Mouse (Mus musculus) limb, embryonic 14.5 days (tissue): ENCODE measurements at regions not wholly inside any gene's neighbourhood (a gene's known extent, or its start where the extent isn't known, plus 50 kb on each side); places are given as distances from the start of the nearest gene placed in this dataset.
"Not testable (repeated sequence)": the region's sequence is repeated elsewhere in the genome, so short reads cannot be mapped to it uniquely, and the experiment has no call there.

ENCODE experiments used
- ATAC-seq: fragments of 200-750 bp; cut with Nextera tagmentation; 2 replicates; pipeline ENCODE4 v1.8.0; 2017; ENCODE audit warnings: low read depth, moderate number of reproducible peaks, moderate TSS enrichment; ENCODE audit not compliant: low FRiP score
- DNase-seq: peaks from one replicate; pipeline ENCODE4 v3.0.0-alpha.2; 2015; ENCODE audit warnings: low spot score
- H3K27ac ChIP-seq: fragments of 300-500 bp; sonication (generic); replicated peaks from 2 replicates; pipeline ENCODE4 v1.5.1; 2014; ENCODE audit warnings: low read depth, mild to moderate bottlenecking, low read length, moderate library complexity, mixed read lengths
- H3K27me3 ChIP-seq: fragments of 300-500 bp; sonication (generic); 2 replicates; pipeline ENCODE4 v1.6.1; 2014; ENCODE audit warnings: low read length, mixed read lengths; ENCODE audit not compliant: control insufficient read depth, insufficient read depth
- H3K36me3 ChIP-seq: fragments of 300-500 bp; sonication (generic); 2 replicates; pipeline ENCODE4 v1.6.1; 2014; ENCODE audit warnings: mild to moderate bottlenecking, low read length, moderate library complexity, mixed read lengths; ENCODE audit not compliant: control insufficient read depth, insufficient read depth
- H3K4me1 ChIP-seq: fragments of 300-500 bp; sonication (generic); 2 replicates; pipeline ENCODE4 v1.6.1; 2014; ENCODE audit warnings: antibody characterized with exemption, low read length, mixed read lengths; ENCODE audit not compliant: control insufficient read depth, insufficient read depth
- H3K4me2 ChIP-seq: fragments of 300-500 bp; sonication (generic); replicated peaks from 2 replicates; pipeline ENCODE4 v1.6.1; 2014; ENCODE audit warnings: low read depth, mild to moderate bottlenecking, low read length, moderate library complexity; ENCODE audit not compliant: severe bottlenecking
- H3K4me3 ChIP-seq: fragments of 300-500 bp; sonication (generic); replicated peaks from 2 replicates; pipeline ENCODE4 v1.5.1; 2014; ENCODE audit warnings: low read length
- H3K9ac ChIP-seq: fragments of 300-500 bp; sonication (generic); 2 replicates; pipeline ENCODE4 v1.6.1; 2014; ENCODE audit warnings: mild to moderate bottlenecking, low read depth, low read length, moderate library complexity; ENCODE audit not compliant: severe bottlenecking
- H3K9me3 ChIP-seq: fragments of 300-500 bp; sonication (generic); 2 replicates; pipeline ENCODE4 v1.6.1; 2016; ENCODE audit warnings: low read length; ENCODE audit not compliant: control insufficient read depth
- POLR2A ChIP-seq: fragments of 200-500 bp; IDR thresholded peaks from 2 replicates; pipeline ENCODE4 v1.8.0; 2012; ENCODE audit warnings: inconsistent platforms, mild to moderate bottlenecking, moderate library complexity, borderline replicate concordance; ENCODE audit not compliant: insufficient read depth, insufficient read length; ENCODE audit errors: extremely low read depth
- WGBS: fragments of 180-500 bp; shearing (Covaris S2); extraction: QIAGEN DNeasy Blood & Tissue Kit; methylation state at CpG from one replicate; pipeline ENCODE4 v1.1.7; 2014; 5-methylcytosine and 5-hydroxymethylcytosine counted together

- no peaks in the 10 kb centered on the region for H3K36me3 ChIP-seq
- no peak for TF ChIP-seq POLR2A
- no peaks in the 10 kb centered on the region for H3K27me3 ChIP-seq
- no peaks in the 10 kb centered on the region for H3K9me3 ChIP-seq
- H3K4me2 ChIP-seq = no peak overlapping the region
- no peaks in the 10 kb centered on the region for H3K4me1 ChIP-seq
- WGBS = 12% methylated on average over 5 of the region's 5 CpGs
- no peak overlapping the region for H3K27ac ChIP-seq
- DNase-seq (no peak), ATAC-seq (no peak)
- no peak overlapping the region for H3K4me3 ChIP-seq
- no peak overlapping the region for H3K9ac ChIP-seq
These were observed 173.5 kb downstream of the Adgrd1 start for GRCm38 (mm10) chr5:129270051-129270472.

GRCm38 (mm10) chr5:129281406-129281805 is 184.9 kb downstream of the Adgrd1 start:
- DNase-seq (no peak), ATAC-seq (no peak)
- WGBS = 35% methylated on average over 2 of the region's 2 CpGs
- H3K4me1 ChIP-seq = no peaks in the 10 kb centered on the region
- no peaks in the 10 kb centered on the region for H3K27me3 ChIP-seq
- no peak for TF ChIP-seq POLR2A
- no peak overlapping the region for H3K9ac ChIP-seq
- H3K9me3 ChIP-seq = no peaks in the 10 kb centered on the region
- H3K4me2 ChIP-seq = no peak overlapping the region
- no peaks in the 10 kb centered on the region for H3K36me3 ChIP-seq
- no peak overlapping the region for H3K27ac ChIP-seq
- no peak overlapping the region for H3K4me3 ChIP-seq

DNA sequence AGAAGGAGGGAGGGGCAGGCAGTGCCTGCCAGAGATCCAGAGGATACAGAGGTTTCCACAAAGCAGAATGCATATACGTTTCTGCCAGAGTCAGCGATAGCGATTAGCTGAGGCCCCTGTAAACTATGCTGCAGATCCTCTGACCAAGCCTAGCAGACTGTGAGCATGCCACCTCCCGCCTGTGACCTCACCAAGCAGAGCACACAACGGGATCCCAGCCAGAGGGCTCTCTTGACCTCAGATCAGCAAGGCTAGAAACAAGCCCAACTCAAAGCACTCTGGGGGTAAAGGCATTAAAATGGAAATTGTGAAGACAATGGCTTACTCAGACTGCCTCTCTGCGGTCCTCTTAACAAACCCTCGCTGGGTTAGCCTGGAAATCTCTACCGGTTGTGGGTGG is 185.6 kb downstream of the Adgrd1 start:
- no peak overlapping the region for H3K9ac ChIP-seq
- H3K4me2 ChIP-seq = no peak overlapping the region
- H3K27me3 ChIP-seq = no peaks in the 10 kb centered on the region
- H3K4me3 ChIP-seq = no peak overlapping the region
- H3K9me3 ChIP-seq = no peaks in the 10 kb centered on the region
- no peak overlapping the region for H3K27ac ChIP-seq
- DNase-seq (no peak), ATAC-seq (no peak)
- no peaks in the 10 kb centered on the region for H3K36me3 ChIP-seq
- TF ChIP-seq POLR2A = no peak
- H3K4me1 ChIP-seq = no peaks in the 10 kb centered on the region
- WGBS = 5% methylated on average over 8 of the region's 8 CpGs

GRCm38 (mm10) chr5:129282826-129283225 is 186.3 kb downstream of the Adgrd1 start:
- no peaks in the 10 kb centered on the region for H3K36me3 ChIP-seq
- no peak for TF ChIP-seq POLR2A
- no peaks in the 10 kb centered on the region for H3K27me3 ChIP-seq
- WGBS = 11% methylated on average over 5 of the region's 5 CpGs
- H3K9me3 ChIP-seq = no peaks in the 10 kb centered on the region
- H3K4me3 ChIP-seq = no peak overlapping the region
- no peaks in the 10 kb centered on the region for H3K4me1 ChIP-seq
- no peak for DNase-seq
- no peak for ATAC-seq
- H3K27ac ChIP-seq = no peak overlapping the region
- no peak overlapping the region for H3K9ac ChIP-seq
- H3K4me2 ChIP-seq = no peak overlapping the region

DNA sequence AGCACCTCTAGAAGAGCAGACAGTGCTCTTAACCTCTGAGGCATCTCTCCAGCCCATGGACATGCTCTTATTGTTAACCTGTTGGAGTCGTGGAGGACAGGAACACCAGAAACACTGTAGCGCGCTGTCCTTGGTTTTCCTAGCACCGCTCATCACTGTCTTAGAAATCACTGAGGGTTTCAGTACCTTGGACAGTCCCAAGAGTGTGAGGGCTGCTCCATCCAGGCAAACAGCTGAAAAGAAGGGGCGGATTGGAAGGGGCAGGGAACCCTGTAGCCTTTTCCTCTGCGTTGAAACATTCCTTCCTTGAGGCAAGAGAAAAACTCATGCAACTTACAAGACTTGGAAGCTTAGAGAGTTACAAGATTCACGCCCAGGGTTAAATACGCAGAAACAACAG is 190.9 kb downstream of the Adgrd1 start:
- no peak overlapping the region for H3K4me2 ChIP-seq
- TF ChIP-seq POLR2A = no peak
- H3K9me3 ChIP-seq = no peaks in the 10 kb centered on the region
- no peaks in the 10 kb centered on the region for H3K36me3 ChIP-seq
- 11% methylated on average over 8 of the region's 8 CpGs for WGBS
- H3K4me3 ChIP-seq = no peak overlapping the region
- H3K27me3 ChIP-seq = no peaks in the 10 kb centered on the region
- ATAC-seq (no peak), DNase-seq (peak; percentile 82)
- H3K9ac ChIP-seq = no peak overlapping the region
- H3K27ac ChIP-seq = no peak overlapping the region
- H3K4me1 ChIP-seq = no peaks in the 10 kb centered on the region

- H3K27ac ChIP-seq, ATAC-seq, H3K4me1 ChIP-seq, H3K36me3 ChIP-seq, H3K27me3 ChIP-seq, H3K9ac ChIP-seq, H3K9me3 ChIP-seq, H3K4me3 ChIP-seq, DNase-seq, H3K4me2 ChIP-seq: not testable (repeated sequence)
- 63% methylated on average over 10 of the region's 10 CpGs for WGBS
These were observed 196.3 kb downstream of the Adgrd1 start for GRCm38 (mm10) chr5:129292821-129293220.

- not testable (repeated sequence) for H3K27me3 ChIP-seq, H3K4me2 ChIP-seq, H3K36me3 ChIP-seq, ATAC-seq, DNase-seq, H3K9me3 ChIP-seq, H3K27ac ChIP-seq, H3K4me1 ChIP-seq, H3K4me3 ChIP-seq, H3K9ac ChIP-seq
- WGBS = 67% methylated on average over 8 of the region's 8 CpGs
These were observed 198.5 kb downstream of the Adgrd1 start for GRCm38 (mm10) chr5:129294861-129295542.
